Mouse (Mus musculus) liver, postnatal 0 days (tissue): ENCODE results near the gene Cbx7.
"Not testable (repeated sequence)": the region's sequence is repeated elsewhere in the genome, so short reads cannot be mapped to it uniquely, and the experiment has no call there.

Experiments
- CTCF ChIP-seq: sonication (generic); IDR thresholded peaks from 2 replicates; pipeline ENCODE4 v1.5.1; 2016; ENCODE audit warnings: antibody characterized with exemption, low read depth
- EP300 ChIP-seq: IDR thresholded peaks from 2 replicates; pipeline ENCODE4 v1.6.1; 2016; ENCODE audit warnings: antibody characterized with exemption, low read depth, mild to moderate bottlenecking

GRCm38 (mm10) chr15:79910812-79911211 is 60.1 kb downstream of the Cbx7 start:
- peak; percentile 44 for TF ChIP-seq CTCF
- not testable (repeated sequence) for TF ChIP-seq EP300
